Mouse (Mus musculus): ENCODE measurements at regions not wholly inside any gene's neighbourhood (a gene's known extent, or its start where the extent isn't known, plus 50 kb on each side); places are given as distances from the start of the nearest gene placed in this dataset.

GRCm38 (mm10) chr16:27138384-27138783 lies 146.9 kb upstream of the Gmnc start:
- no peak for DNase-seq

GRCm38 (mm10) chr16:27138987-27139386 lies 147.5 kb upstream of the Gmnc start:
- no peak for DNase-seq

- peak in 1 of 2 experiments; percentile 63 for DNase-seq
These were observed 148.6 kb upstream of the Gmnc start for GRCm38 (mm10) chr16:27140037-27140436.

GRCm38 (mm10) chr16:27155805-27156204 lies 151.5 kb upstream of the Ostn start:
- DNase-seq = no peak

GRCm38 (mm10) chr16:27195650-27196049 lies 111.6 kb upstream of the Ostn start:
- no peak for DNase-seq
